Mouse (Mus musculus) intestine, postnatal 0 days (tissue): Measurements from ENCODE around the gene Dcpp2. TPM values are rescaled to one million over a fixed set of nuclear protein-coding genes. Genes with fewer than 3 reads are reported as not detected.
"Not testable (repeated sequence)": the region's sequence is repeated elsewhere in the genome, so short reads cannot be mapped to it uniquely, and the experiment has no call there.

Experiments used
- ATAC-seq: fragments of 200-750 bp; cut with Nextera tagmentation; 2 replicates; pipeline ENCODE4 v1.8.0; 2017; ENCODE audit warnings: mild to moderate bottlenecking, moderate TSS enrichment, moderate library complexity
- H3K27ac ChIP-seq: fragments of 300-500 bp; sonication (generic); 2 replicates; pipeline ENCODE4 v1.5.1; 2014; ENCODE audit warnings: mild to moderate bottlenecking, low read depth, low read length, moderate library complexity
- H3K27me3 ChIP-seq: fragments of 300-500 bp; sonication (generic); replicated peaks from 2 replicates; pipeline ENCODE4 v1.6.1; 2014; ENCODE audit warnings: low read length, mixed read lengths; ENCODE audit not compliant: control insufficient read depth, insufficient read depth
- H3K36me3 ChIP-seq: fragments of 300-500 bp; sonication (generic); 2 replicates; pipeline ENCODE4 v1.6.1; 2014; ENCODE audit warnings: mild to moderate bottlenecking, moderate library complexity; ENCODE audit not compliant: control insufficient read depth, insufficient read depth
- H3K4me1 ChIP-seq: fragments of 300-500 bp; sonication (generic); replicated peaks from 2 replicates; pipeline ENCODE4 v1.6.1; 2014; ENCODE audit warnings: antibody characterized with exemption, low read length, mixed read lengths; ENCODE audit not compliant: control insufficient read depth, insufficient read depth
- H3K4me2 ChIP-seq: fragments of 300-500 bp; sonication (generic); replicated peaks from 2 replicates; pipeline ENCODE4 v1.6.1; 2014; ENCODE audit warnings: low read depth, mild to moderate bottlenecking, moderate library complexity
- H3K4me3 ChIP-seq: fragments of 300-500 bp; sonication (generic); 2 replicates; pipeline ENCODE4 v1.5.1; 2014; ENCODE audit warnings: low read depth, low read length
- H3K9ac ChIP-seq: fragments of 300-500 bp; sonication (generic); 2 replicates; pipeline ENCODE4 v1.6.1; 2014; ENCODE audit warnings: mild to moderate bottlenecking, low read depth, low read length
- H3K9me3 ChIP-seq: fragments of 300-500 bp; sonication (generic); 2 replicates; pipeline ENCODE4 v1.6.1; 2016; ENCODE audit warnings: mixed run types; ENCODE audit not compliant: control insufficient read depth
- CTCF ChIP-seq: sonication (generic); IDR thresholded peaks from 2 replicates; pipeline ENCODE4 v1.5.1; 2016; ENCODE audit warnings: low read depth, mild to moderate bottlenecking, control low read depth, antibody characterized with exemption, moderate library complexity
- WGBS: fragments of 180-500 bp; shearing (Covaris S2); extraction: QIAGEN DNeasy Blood & Tissue Kit; methylation state at CpG from one replicate; pipeline ENCODE4 v1.1.7; 2014; 5-methylcytosine and 5-hydroxymethylcytosine counted together
- polyA plus RNA-seq: library from polyadenylated mRNA; unstranded; fragments of >200 nt; fragmentation: Nextera tagmentation; extraction: Ambion mirVana; gene quantifications from 2 replicates; pipeline ENCODE4 v1.2.1, GENCODE M21; 2015

The Dcpp2 gene
- polyA plus RNA-seq, 1 experiment from 2014 or later, result not detected

DNA sequence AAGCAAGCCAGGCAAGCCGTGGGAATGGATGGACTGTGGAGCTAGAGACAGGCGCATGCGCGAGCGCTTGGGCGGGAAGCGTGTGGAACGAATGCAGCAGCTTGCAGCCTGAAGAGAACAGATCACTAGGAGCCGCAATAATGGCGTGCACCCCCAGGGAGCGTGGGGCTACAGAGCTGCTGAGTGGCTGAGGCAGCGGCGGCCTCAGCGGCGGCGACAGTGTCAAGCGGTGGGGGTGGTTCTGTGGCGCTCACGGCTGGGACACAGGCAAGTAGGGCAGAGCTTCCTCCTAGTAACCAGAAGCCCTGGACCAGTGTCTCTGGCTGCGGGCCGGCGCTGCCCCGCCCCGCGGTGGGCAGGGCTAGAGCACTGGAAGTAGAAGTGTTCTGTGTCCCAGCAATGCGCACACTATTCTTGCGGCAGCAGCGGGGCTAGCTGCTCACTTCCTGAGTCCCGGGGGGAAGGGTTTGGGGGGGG is 43.9 kb downstream of the Dcpp2 start:
- no peaks in the 10 kb centered on the region for H3K36me3 ChIP-seq
- H3K27ac ChIP-seq, result peak overlapping the region; percentile 92
- H3K4me1 ChIP-seq, result 0 out of 2 replicates have a peak, but pooled peaks cover 3% of the 10 kb centered on the region
- no peaks in the 10 kb centered on the region for H3K27me3 ChIP-seq
- peak overlapping the region; percentile 47; the same call in 1 of the 2 replicates for H3K9ac ChIP-seq
- ATAC-seq, result peak; percentile 97
- under 1% methylated on average over 29 of the region's 29 CpGs for WGBS
- peak; percentile 32; the same call in 1 of the 2 replicates for TF ChIP-seq CTCF
- H3K4me2 ChIP-seq, result peak overlapping the region; percentile 84
- no peaks in the 10 kb centered on the region for H3K9me3 ChIP-seq
- peak overlapping the region; percentile 49 for H3K4me3 ChIP-seq

GRCm38 (mm10) chr17:23925090-23925493 is 44.4 kb downstream of the Dcpp2 start:
- Histone ChIP-seq H3K4me2 (peak overlapping the region; percentile 84), H3K27ac (peak overlapping the region; percentile 92), H3K4me3 (peak overlapping the region; percentile 49), H3K9me3 (no peaks in the 10 kb centered on the region), H3K9ac (peak overlapping the region; percentile 47; the same call in 1 of the 2 replicates), H3K4me1 (0 out of 2 replicates have a peak, but pooled peaks cover 3% of the 10 kb centered on the region), H3K27me3 (no peaks in the 10 kb centered on the region), H3K36me3 (no peaks in the 10 kb centered on the region)
- peak; percentile 75 for ATAC-seq
- WGBS, result 0% methylated on average over 14 of the region's 14 CpGs
- TF ChIP-seq CTCF, result peak; percentile 26; the same call in 1 of the 2 replicates

GRCm38 (mm10) chr17:23931157-23931556 is 50.5 kb downstream of the Dcpp2 start:
- H3K9ac ChIP-seq, result no peak overlapping the region
- H3K4me1 ChIP-seq, result no peaks in the 10 kb centered on the region
- H3K9me3 ChIP-seq, result no peaks in the 10 kb centered on the region
- H3K36me3 ChIP-seq, result no peaks in the 10 kb centered on the region
- H3K4me3 ChIP-seq, result no peak overlapping the region
- 59% methylated on average over 5 of the region's 5 CpGs for WGBS
- no peak overlapping the region for H3K27ac ChIP-seq
- no peak for ATAC-seq
- H3K27me3 ChIP-seq, result no peaks in the 10 kb centered on the region
- TF ChIP-seq CTCF, result no peak
- H3K4me2 ChIP-seq, result no peak overlapping the region

DNA sequence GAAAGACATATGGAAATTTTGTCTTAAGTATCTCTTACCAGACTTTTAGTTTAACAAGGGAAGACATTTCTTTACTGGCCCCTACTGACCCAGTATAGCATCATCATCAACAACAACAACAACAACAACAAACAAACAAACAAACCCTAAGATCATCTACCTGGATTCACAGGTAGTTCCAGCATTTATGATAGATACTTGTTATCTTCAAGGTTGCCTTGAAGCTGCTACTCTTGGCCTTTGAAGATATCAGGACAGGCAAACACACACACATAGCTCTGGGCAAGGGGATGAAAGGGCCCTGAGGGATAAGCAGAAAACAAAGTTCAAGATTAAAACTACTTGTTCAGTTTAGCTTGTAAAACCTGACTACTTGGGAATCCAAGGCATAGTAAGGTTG is 60.7 kb downstream of the Dcpp2 start, which contains the start of gene Sbp:
Gene Sbp, plus strand, starts transcription at position 301 of the 400 bp plus-strand sequence.
- H3K9me3 ChIP-seq, result no peaks in the 10 kb centered on the region
- TF ChIP-seq CTCF, result no peak
- no peak within 1 kb of the TSS for H3K27ac ChIP-seq
- H3K4me1 ChIP-seq, result no peaks in the 10 kb centered on the region
- no peak for ATAC-seq
- H3K36me3 ChIP-seq, result no peaks in the 10 kb centered on the region
- H3K9ac ChIP-seq, result no peak within 1 kb of the TSS
- H3K27me3 ChIP-seq, result no peaks in the 10 kb centered on the region
- H3K4me3 ChIP-seq, result no peak within 1 kb of the TSS
- no peak within 1 kb of the TSS for H3K4me2 ChIP-seq

- not testable (repeated sequence) for H3K9me3 ChIP-seq, H3K36me3 ChIP-seq, H3K27ac ChIP-seq, H3K4me3 ChIP-seq, H3K9ac ChIP-seq, H3K4me2 ChIP-seq, H3K27me3 ChIP-seq, ATAC-seq, H3K4me1 ChIP-seq
- 87% methylated on average over 4 of the region's 4 CpGs for WGBS
Observed at GRCm38 (mm10) chr17:23947486-23947885, 66.8 kb downstream of the Dcpp2 start.

GRCm38 (mm10) chr17:23949068-23949467 is 68.4 kb downstream of the Dcpp2 start:
- no peak overlapping the region for H3K9ac ChIP-seq
- no peak overlapping the region for H3K4me2 ChIP-seq
- H3K4me3 ChIP-seq, result no peak overlapping the region
- no peak for TF ChIP-seq CTCF
- no peaks in the 10 kb centered on the region for H3K36me3 ChIP-seq
- H3K27ac ChIP-seq, result no peak overlapping the region
- no peak for ATAC-seq
- no peaks in the 10 kb centered on the region for H3K4me1 ChIP-seq
- 79% methylated on average over 2 of the region's 2 CpGs for WGBS
- no peaks in the 10 kb centered on the region for H3K9me3 ChIP-seq
- no peaks in the 10 kb centered on the region for H3K27me3 ChIP-seq

Other genes with a start within 250 kb of the Dcpp2 start
- 0.13 and 0.16 TPM in 2 replicates for gene Mmp25, start 235.6 kb upstream of the Dcpp2 start, polyA plus RNA-seq
- 7.8 and 8.5 TPM in 2 replicates for gene Bicdl2, start 220.4 kb upstream of the Dcpp2 start, polyA plus RNA-seq
- 131 and 136 TPM in 2 replicates for gene Hcfc1r1, start 207.3 kb upstream of the Dcpp2 start, polyA plus RNA-seq
- gene Thoc6, start 207.0 kb upstream of the Dcpp2 start, polyA plus RNA-seq, result 14.7 and 15.5 TPM in 2 replicates
- 46.6 and 50.9 TPM in 2 replicates for gene Tnfrsf12a, start 203.4 kb upstream of the Dcpp2 start, polyA plus RNA-seq
- gene Cldn6, start 201.6 kb upstream of the Dcpp2 start, polyA plus RNA-seq, result 0.38 and 0.42 TPM in 2 replicates
- 0.23 and 0.34 TPM in 2 replicates for gene Cldn9, start 196.9 kb upstream of the Dcpp2 start, polyA plus RNA-seq
- gene 1520401A03Rik, start 158.1 kb upstream of the Dcpp2 start, polyA plus RNA-seq, result 0.05 TPM in 1 of 2 replicates, not detected in the other
- 12.4 and 12.6 TPM in 2 replicates for gene Pkmyt1, start 154.5 kb upstream of the Dcpp2 start, polyA plus RNA-seq
- gene Paqr4, start 140.0 kb upstream of the Dcpp2 start, polyA plus RNA-seq, result 15.0 and 15.9 TPM in 2 replicates
- gene Kremen2, start 135.0 kb upstream of the Dcpp2 start, polyA plus RNA-seq, result 2.7 and 2.8 TPM in 2 replicates
- gene Flywch1, start 109.3 kb upstream of the Dcpp2 start, polyA plus RNA-seq, result 36.8 and 39.0 TPM in 2 replicates
- 17.6 and 19.1 TPM in 2 replicates for gene Flywch2, start 94.8 kb upstream of the Dcpp2 start, polyA plus RNA-seq
- 185 and 230 TPM in 2 replicates for gene Srrm2, start 90.3 kb upstream of the Dcpp2 start, polyA plus RNA-seq
- gene Elob, start 51.7 kb upstream of the Dcpp2 start, polyA plus RNA-seq, result 994 and 1,025 TPM in 2 replicates
- not detected in 2 replicates for gene Prss33, start 44.8 kb upstream of the Dcpp2 start, polyA plus RNA-seq
- 16.2 and 23.1 TPM in 2 replicates for gene Prss32, start 37.0 kb upstream of the Dcpp2 start, polyA plus RNA-seq
- 5.2 and 6.2 TPM in 2 replicates for gene Prss41, start 36.7 kb upstream of the Dcpp2 start, polyA plus RNA-seq
- not detected in 2 replicates for gene Prss21, start 12.8 kb upstream of the Dcpp2 start, polyA plus RNA-seq
- gene Dcpp1, start within 50 bp of the Dcpp2 start, polyA plus RNA-seq, result 3.8 and 6.3 TPM in 2 replicates
- 4.7 and 7.6 TPM in 2 replicates for gene Dcpp3, start 36.6 kb downstream of the Dcpp2 start, polyA plus RNA-seq
- gene Sbp, start 60.8 kb downstream of the Dcpp2 start, polyA plus RNA-seq, result not detected in 2 replicates
- gene Sbpl, start 74.4 kb downstream of the Dcpp2 start, polyA plus RNA-seq, result not detected in 2 replicates
- 4.7 and 12.1 TPM in 2 replicates for gene Prss30, start 99.7 kb downstream of the Dcpp2 start, polyA plus RNA-seq
- gene Prss22, start 117.2 kb downstream of the Dcpp2 start, polyA plus RNA-seq, result 0.09 TPM in 1 of 2 replicates, not detected in the other
- gene Prss27, start 157.3 kb downstream of the Dcpp2 start, polyA plus RNA-seq, result 0.12 and 0.18 TPM in 2 replicates
- 58.5 and 61.3 TPM in 2 replicates for gene Kctd5, start 192.6 kb downstream of the Dcpp2 start, polyA plus RNA-seq